Mouse (Mus musculus) forebrain, embryonic 11.5 days (tissue): ENCODE measurements at regions not wholly inside any gene's neighbourhood (a gene's known extent, or its start where the extent isn't known, plus 50 kb on each side); places are given as distances from the start of the nearest gene placed in this dataset.

ENCODE experiments used
- ATAC-seq: fragments of 200-750 bp; cut with Nextera tagmentation; replicated peaks from 2 replicates; pipeline ENCODE4 v1.8.0; 2017; ENCODE audit warnings: moderate TSS enrichment; ENCODE audit not compliant: low FRiP score
- DNase-seq: peaks from one replicate; pipeline ENCODE4 v3.0.0-alpha.2; 2017; ENCODE audit warnings: low spot score
- H3K27ac ChIP-seq: fragments of 300-500 bp; sonication (generic); 2 replicates; pipeline ENCODE4 v1.5.1; 2014; ENCODE audit warnings: low read depth, low read length
- H3K27me3 ChIP-seq: fragments of 300-500 bp; sonication (generic); 2 replicates; pipeline ENCODE4 v1.6.1; 2014; ENCODE audit warnings: mild to moderate bottlenecking, low read length, mixed read lengths; ENCODE audit not compliant: control insufficient read depth, insufficient read depth
- H3K36me3 ChIP-seq: fragments of 300-500 bp; sonication (generic); 2 replicates; pipeline ENCODE4 v1.6.1; 2014; ENCODE audit warnings: mild to moderate bottlenecking, low read length, moderate library complexity, mixed read lengths; ENCODE audit not compliant: control insufficient read depth, insufficient read depth
- H3K4me1 ChIP-seq: fragments of 300-500 bp; sonication (generic); replicated peaks from 2 replicates; pipeline ENCODE4 v1.6.1; 2014; ENCODE audit warnings: low read length, mixed read lengths; ENCODE audit not compliant: control insufficient read depth, insufficient read depth
- H3K4me2 ChIP-seq: fragments of 300-500 bp; sonication (generic); 2 replicates; pipeline ENCODE4 v1.6.1; 2014; ENCODE audit warnings: low read depth, mild to moderate bottlenecking, low read length, moderate library complexity, mixed read lengths; ENCODE audit not compliant: severe bottlenecking
- H3K4me3 ChIP-seq: fragments of 300-500 bp; sonication (generic); 2 replicates; pipeline ENCODE4 v1.5.1; 2014; ENCODE audit warnings: low read depth, low read length
- H3K9ac ChIP-seq: fragments of 300-500 bp; sonication (generic); 2 replicates; pipeline ENCODE4 v1.6.1; 2014; ENCODE audit warnings: low read length
- H3K9me3 ChIP-seq: fragments of 300-500 bp; sonication (generic); 2 replicates; pipeline ENCODE4 v1.6.1; 2016; ENCODE audit warnings: low read length, mixed read lengths; ENCODE audit not compliant: control insufficient read depth
- WGBS: fragments of 180-500 bp; shearing (Covaris S2); extraction: QIAGEN DNeasy Blood & Tissue Kit; methylation state at CpG from one replicate; pipeline ENCODE4 v1.1.7; 2014; 5-methylcytosine and 5-hydroxymethylcytosine counted together

DNA sequence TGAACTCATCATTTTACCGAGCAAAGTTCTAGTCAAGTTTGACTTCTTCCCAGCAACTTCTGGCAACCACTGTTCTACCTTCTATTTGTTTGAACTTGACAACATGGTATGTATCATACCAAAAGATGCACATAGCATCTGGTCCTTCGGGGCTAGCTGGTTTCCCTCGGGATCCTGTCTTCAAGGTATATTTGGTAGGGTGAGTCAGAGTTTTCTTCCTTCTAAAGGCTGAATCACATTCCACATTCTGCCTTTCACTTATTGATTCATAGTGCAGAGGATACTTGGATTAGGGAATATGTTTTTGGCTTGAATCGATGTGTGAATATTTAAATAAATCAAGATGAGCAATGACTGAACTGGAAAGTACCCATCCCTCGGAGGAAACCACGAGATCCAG, 789.9 kb downstream of the Nr2f2 start:
- ATAC-seq (no peak), DNase-seq (no peak)
- WGBS = 92% methylated on average over 6 of the region's 6 CpGs
- Histone ChIP-seq H3K4me3 (no peak overlapping the region), H3K4me2 (no peak overlapping the region), H3K9me3 (no peaks in the 10 kb centered on the region), H3K27ac (no peak overlapping the region), H3K9ac (no peak overlapping the region), H3K4me1 (peaks cover 13% of the 10 kb centered on the region; the same call in 1 of the 2 replicates), H3K27me3 (no peaks in the 10 kb centered on the region; the same call in 1 of the 2 replicates), H3K36me3 (no peaks in the 10 kb centered on the region)

DNA sequence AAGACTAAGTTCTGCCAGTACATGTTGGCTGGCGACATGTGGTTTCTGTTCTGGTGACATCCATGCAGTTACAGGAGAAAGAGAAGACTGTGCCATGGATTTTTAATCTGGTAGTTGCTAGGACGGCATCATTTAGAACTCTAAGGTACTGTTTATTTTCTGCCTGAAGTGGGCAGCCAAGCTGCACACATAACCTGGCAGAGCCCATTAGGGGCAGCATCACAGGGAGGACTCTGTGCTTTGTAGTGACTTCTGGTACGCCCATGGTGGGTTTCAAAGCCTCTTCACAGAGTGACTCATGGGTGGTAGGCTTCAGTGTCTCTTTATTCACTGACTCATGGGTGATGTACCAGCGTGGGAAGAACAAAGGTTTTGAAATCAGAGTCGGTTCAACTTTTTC, 792.8 kb downstream of the Nr2f2 start:
- whole genome bisulfite sequencing = 75% methylated on average over 5 of the region's 5 CpGs
- DNase-seq = no peak

GRCm38 (mm10) chr7:69572626-69573394, 793.7 kb downstream of the Nr2f2 start:
- no peaks in the 10 kb centered on the region; the same call in 1 of the 2 replicates for H3K27me3 ChIP-seq
- ATAC-seq (peak; percentile 90), DNase-seq (peak; percentile 50)
- H3K36me3 ChIP-seq = no peaks in the 10 kb centered on the region
- peaks cover 7% of the 10 kb centered on the region; the same call in 1 of the 2 replicates for H3K4me1 ChIP-seq
- no peak overlapping the region for H3K4me3 ChIP-seq
- 59% methylated on average over 7 of the region's 7 CpGs for WGBS
- H3K9me3 ChIP-seq = no peaks in the 10 kb centered on the region
- no peak overlapping the region for H3K9ac ChIP-seq
- H3K27ac ChIP-seq = no peak overlapping the region
- H3K4me2 ChIP-seq = no peak overlapping the region

More for the DNA sequence above, 792.8 kb downstream of the Nr2f2 start:
- H3K9me3 ChIP-seq = no peaks in the 10 kb centered on the region
- H3K4me3 ChIP-seq = no peak overlapping the region
- no peaks in the 10 kb centered on the region for H3K36me3 ChIP-seq
- H3K4me2 ChIP-seq = no peak overlapping the region
- H3K4me1 ChIP-seq = peaks cover 8% of the 10 kb centered on the region; the same call in 1 of the 2 replicates
- no peak for ATAC-seq
- H3K27ac ChIP-seq = no peak overlapping the region
- H3K9ac ChIP-seq = no peak overlapping the region
- H3K27me3 ChIP-seq = no peaks in the 10 kb centered on the region; the same call in 1 of the 2 replicates

DNA sequence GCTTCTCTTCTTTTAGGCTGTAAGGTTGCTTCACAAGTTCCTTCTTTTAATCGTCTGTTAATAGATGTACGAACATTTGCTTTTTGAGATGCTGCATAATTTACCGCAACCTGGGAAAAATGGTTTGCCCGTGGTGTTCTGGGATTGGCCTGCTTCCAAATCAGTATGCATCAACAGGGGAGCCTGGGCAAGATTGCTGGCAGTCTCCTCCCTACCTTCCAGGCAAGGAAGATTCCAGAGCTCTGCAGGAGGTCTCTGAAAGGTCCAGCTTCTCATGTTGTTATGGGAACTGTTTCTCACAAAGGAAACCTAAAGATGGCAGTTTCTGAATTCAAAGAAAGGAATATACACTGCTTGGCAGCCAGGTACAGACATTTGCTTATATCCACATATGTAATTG, 799.6 kb downstream of the Nr2f2 start:
- Histone ChIP-seq H3K9ac (no peak overlapping the region), H3K27ac (no peak overlapping the region), H3K9me3 (no peaks in the 10 kb centered on the region), H3K27me3 (no peaks in the 10 kb centered on the region), H3K4me3 (no peak overlapping the region), H3K4me1 (no peaks in the 10 kb centered on the region), H3K4me2 (no peak overlapping the region), H3K36me3 (no peaks in the 10 kb centered on the region)
- no peak for DNase-seq
- ATAC-seq = no peak
- 80% methylated on average over 4 of the region's 4 CpGs for WGBS

DNA sequence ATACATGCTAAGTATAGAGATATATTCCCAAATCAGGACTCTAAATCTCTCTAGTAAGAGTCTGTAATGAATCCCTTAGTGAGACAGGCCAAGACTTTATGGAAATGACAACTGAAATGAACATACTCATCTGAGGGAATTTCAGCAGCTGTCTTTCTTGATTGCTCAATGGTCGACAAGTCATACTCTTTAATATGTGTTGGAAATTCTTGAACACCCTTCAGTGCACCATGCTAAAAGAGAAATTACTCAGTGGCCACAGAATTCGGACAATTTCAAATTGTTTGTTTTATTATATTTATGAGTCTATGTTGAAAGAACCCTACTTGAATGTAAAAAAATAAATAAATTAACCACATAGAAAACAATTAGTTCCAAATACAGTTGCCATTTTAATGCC, 802.1 kb downstream of the Nr2f2 start:
- Histone ChIP-seq H3K9ac (no peak overlapping the region), H3K9me3 (no peaks in the 10 kb centered on the region), H3K36me3 (no peaks in the 10 kb centered on the region), H3K27ac (no peak overlapping the region), H3K4me3 (no peak overlapping the region), H3K4me2 (no peak overlapping the region), H3K4me1 (no peaks in the 10 kb centered on the region), H3K27me3 (no peaks in the 10 kb centered on the region)
- WGBS = 84% methylated on average over 2 of the region's 2 CpGs
- DNase-seq (no peak), ATAC-seq (no peak)

DNA sequence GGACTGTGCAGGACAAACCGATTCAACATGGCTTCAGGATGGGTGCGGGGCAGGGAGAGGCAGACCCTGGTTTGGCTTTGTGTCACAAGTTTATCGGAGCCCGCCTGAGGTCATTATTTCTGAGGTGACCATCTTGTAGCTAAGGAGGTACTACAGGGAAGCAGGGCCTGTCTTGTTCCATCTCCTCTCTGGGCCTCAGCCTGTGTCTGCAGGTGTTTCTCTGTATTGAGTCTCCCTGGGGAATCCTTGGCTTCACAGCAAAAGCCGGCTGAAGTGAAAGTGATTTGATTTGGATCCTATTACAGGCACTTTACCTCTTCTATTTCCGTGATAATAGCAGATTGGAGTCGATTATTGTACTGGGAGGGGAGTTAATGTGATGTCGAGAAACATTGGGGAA, 805.7 kb upstream of the Arrdc4 start:
- H3K4me3 ChIP-seq = no peak overlapping the region
- no peak overlapping the region for H3K4me2 ChIP-seq
- H3K9ac ChIP-seq = no peak overlapping the region
- H3K4me1 ChIP-seq = no peaks in the 10 kb centered on the region
- 72% methylated on average over 8 of the region's 8 CpGs for WGBS
- no peak for DNase-seq
- no peak overlapping the region for H3K27ac ChIP-seq
- no peaks in the 10 kb centered on the region for H3K9me3 ChIP-seq
- ATAC-seq = no peak
- H3K36me3 ChIP-seq = no peaks in the 10 kb centered on the region
- no peaks in the 10 kb centered on the region for H3K27me3 ChIP-seq

DNA sequence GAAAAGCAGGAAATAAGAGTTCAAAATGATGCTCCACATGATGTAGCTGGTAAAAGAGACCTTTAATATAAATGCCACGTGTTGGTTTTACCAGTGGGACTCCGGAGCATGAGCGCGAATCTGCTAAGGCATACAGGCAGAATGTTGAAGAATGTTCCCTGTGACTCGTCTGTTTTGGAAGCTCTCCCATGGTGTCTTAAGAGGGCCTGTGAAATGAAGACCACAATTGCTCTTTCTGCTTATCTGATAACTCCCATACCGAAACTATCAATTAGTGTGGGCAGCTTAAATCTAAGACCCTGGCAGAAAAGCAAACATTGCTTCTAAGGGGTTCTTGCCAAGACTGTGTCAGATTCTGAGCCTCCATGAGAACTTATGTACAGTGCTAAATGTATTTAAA, 804.9 kb upstream of the Arrdc4 start:
- H3K27ac ChIP-seq = no peak overlapping the region
- no peaks in the 10 kb centered on the region for H3K36me3 ChIP-seq
- H3K9ac ChIP-seq = no peak overlapping the region
- H3K4me1 ChIP-seq = no peaks in the 10 kb centered on the region
- H3K9me3 ChIP-seq = no peaks in the 10 kb centered on the region
- no peak overlapping the region for H3K4me3 ChIP-seq
- no peak overlapping the region for H3K4me2 ChIP-seq
- WGBS = 88% methylated on average over 6 of the region's 6 CpGs
- DNase-seq = no peak
- no peak for ATAC-seq
- no peaks in the 10 kb centered on the region for H3K27me3 ChIP-seq

DNA sequence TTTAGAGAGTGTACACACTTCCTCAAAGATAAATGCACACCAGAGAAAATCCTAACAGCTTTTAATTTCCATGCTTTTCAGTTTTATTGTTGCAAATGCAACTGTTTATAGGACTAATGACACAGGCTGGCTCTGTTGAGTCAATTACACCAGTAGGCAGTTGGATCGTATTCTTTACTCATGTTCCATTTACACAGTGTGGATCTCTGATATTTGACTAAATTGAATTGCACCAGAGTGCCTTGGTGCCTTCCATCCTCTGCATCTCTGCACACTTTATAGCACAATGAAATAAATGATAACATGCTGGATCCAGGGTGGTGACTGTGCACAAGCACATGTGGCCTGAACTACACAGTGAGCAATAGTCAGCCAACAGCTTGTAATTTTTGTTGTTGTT, 787.0 kb upstream of the Arrdc4 start:
- no peak overlapping the region for H3K4me3 ChIP-seq
- H3K4me2 ChIP-seq = no peak overlapping the region
- DNase-seq = no peak
- ATAC-seq = no peak
- no peak overlapping the region for H3K9ac ChIP-seq
- WGBS = 98% methylated on average over 1 of the region's 1 CpGs
- no peak overlapping the region for H3K27ac ChIP-seq
- H3K9me3 ChIP-seq = no peaks in the 10 kb centered on the region
- H3K36me3 ChIP-seq = no peaks in the 10 kb centered on the region
- H3K4me1 ChIP-seq = no peaks in the 10 kb centered on the region
- H3K27me3 ChIP-seq = no peaks in the 10 kb centered on the region

DNA sequence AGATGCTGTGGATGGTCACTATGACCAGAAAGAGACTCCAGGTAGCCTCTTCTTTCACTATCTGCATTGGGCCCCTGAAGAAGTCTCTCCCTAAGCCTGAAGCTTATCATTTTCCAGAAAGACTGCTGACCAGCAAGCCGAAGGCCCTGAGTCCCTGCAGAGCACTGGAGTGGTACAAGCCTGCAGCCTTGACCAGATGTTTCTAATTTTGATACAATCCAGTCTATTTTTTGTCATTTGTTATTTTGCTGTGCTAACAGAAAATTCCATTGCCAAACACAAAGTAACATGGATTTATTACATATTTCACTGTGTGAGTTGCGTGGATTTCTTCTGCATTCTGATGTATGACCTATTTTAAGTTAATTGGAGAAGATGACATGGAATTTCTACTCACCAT, 764.9 kb upstream of the Arrdc4 start:
- no peaks in the 10 kb centered on the region for H3K9me3 ChIP-seq
- no peaks in the 10 kb centered on the region for H3K36me3 ChIP-seq
- H3K4me3 ChIP-seq = no peak overlapping the region
- no peak overlapping the region for H3K27ac ChIP-seq
- H3K9ac ChIP-seq = no peak overlapping the region
- H3K4me1 ChIP-seq = no peaks in the 10 kb centered on the region
- ATAC-seq (no peak), DNase-seq (no peak)
- H3K27me3 ChIP-seq = no peaks in the 10 kb centered on the region
- WGBS = 86% methylated on average over 2 of the region's 2 CpGs
- no peak overlapping the region for H3K4me2 ChIP-seq
